Mouse (Mus musculus) CH12.LX (cell line): ENCODE measurements around the gene Actr3. TPM values are rescaled to one million over a fixed set of nuclear protein-coding genes. Genes with fewer than 3 reads are reported as not detected.

ENCODE experiments used
- DNase-seq: peaks from one replicate; pipeline ENCODE4 v3.0.0-alpha.2; 2013; ENCODE audit errors: extremely low read depth
- H3K27ac ChIP-seq: 2 replicates; pipeline ENCODE4 v1.5.1; 2012; ENCODE audit warnings: low read depth, mild to moderate bottlenecking, control low read depth, moderate library complexity; ENCODE audit not compliant: insufficient read depth
- H3K27me3 ChIP-seq: replicated peaks from 2 replicates; pipeline ENCODE3; 2012; ENCODE audit warnings: inconsistent platforms
- H3K36me3 ChIP-seq, 2 experiments: replicated peaks in 1 of 2; 2 replicates each; pipeline versions ENCODE3 to v1.6.1; 2012; ENCODE audit warnings: inconsistent platforms in 1 of 2, low read length in 1 of 2, mild to moderate bottlenecking in 1 of 2, mixed read lengths in 1 of 2, moderate library complexity in 1 of 2; ENCODE audit not compliant: control insufficient read depth in 1 of 2, insufficient read depth in 1 of 2
- H3K4me1 ChIP-seq, 2 experiments: 2 replicates each; pipeline ENCODE4 v1.6.1; 2012; ENCODE audit warnings: inconsistent platforms in 1 of 2, moderate library complexity in 1 of 2; ENCODE audit not compliant: insufficient read depth in 2 of 2, control insufficient read depth in 1 of 2
- H3K4me2 ChIP-seq: 2 replicates; pipeline ENCODE4 v1.6.1; 2012; ENCODE audit warnings: low read depth, mild to moderate bottlenecking, control low read depth; ENCODE audit not compliant: poor library complexity, insufficient read depth, severe bottlenecking
- H3K4me3 ChIP-seq, 3 experiments: fragments of 150-350 bp in 1 of 3; sonication (generic) in 1 of 3; replicated peaks in 1 of 3; 2 replicates each; pipeline versions ENCODE3 to v1.5.1; 2011 to 2012; ENCODE audit warnings: low read depth in 2 of 3, low read length in 2 of 3, mild to moderate bottlenecking in 2 of 3, moderate library complexity in 2 of 3, control low read depth in 1 of 3, improper control_type of control experiment in 1 of 3, inconsistent platforms in 1 of 3, mixed read lengths in 1 of 3; ENCODE audit not compliant: poor library complexity in 1 of 3
- H3K79me2 ChIP-seq: replicated peaks from 2 replicates; pipeline ENCODE4 v1.6.1; 2012; ENCODE audit warnings: mild to moderate bottlenecking, moderate library complexity; ENCODE audit not compliant: control insufficient read depth, poor library complexity, insufficient read depth, severe bottlenecking; ENCODE audit errors: extremely low read depth
- H3K9ac ChIP-seq: 2 replicates; pipeline ENCODE4 v1.6.1; 2012; ENCODE audit warnings: low read depth, mild to moderate bottlenecking, control low read depth, moderate library complexity; ENCODE audit not compliant: insufficient read depth
- H3K9me3 ChIP-seq: replicated peaks from 2 replicates; pipeline ENCODE3; 2012; ENCODE audit warnings: low read length, inconsistent platforms, mixed read lengths
- JUND ChIP-seq: conservative IDR thresholded peaks from 2 replicates; pipeline ENCODE4 v1.6.1; 2011; ENCODE audit warnings: low read depth, low read length, improper control_type of control experiment
- MAX ChIP-seq: IDR thresholded peaks from 2 replicates; pipeline ENCODE4 v1.6.1; 2011; ENCODE audit warnings: low read length, improper control_type of control experiment
- RAD21 ChIP-seq: IDR thresholded peaks from 2 replicates; pipeline ENCODE4 v1.6.1; 2011; ENCODE audit warnings: low read depth, mild to moderate bottlenecking, low read length, improper control_type of control experiment, moderate library complexity
- RCOR1 ChIP-seq: conservative IDR thresholded peaks from 2 replicates; pipeline ENCODE4 v1.6.1; 2012; ENCODE audit warnings: low read depth, mild to moderate bottlenecking, inconsistent platforms, low read length, improper control_type of control experiment
- SMC3 ChIP-seq: IDR thresholded peaks from 2 replicates; pipeline ENCODE4 v1.6.1; 2011; ENCODE audit warnings: low read depth, low read length, improper control_type of control experiment
- ZNF384 ChIP-seq: IDR thresholded peaks from 2 replicates; pipeline ENCODE4 v1.6.1; 2012; ENCODE audit warnings: low read depth, low read length, improper control_type of control experiment, inconsistent platforms
- dilution Hi-C: fragments of 300-500 bp; cut with MboI; formaldehyde crosslinking; loops from 2 replicates; pipeline ENCODE4 v1.14.3; 2020; ENCODE audit warnings: low sequenced_read_pairs; ENCODE audit not compliant: extremely low pct_unique_long_range_greater_than_20kb, extremely low pct_ligation_motif_present
- in situ Hi-C: fragments of 300-500 bp; cut with MboI; formaldehyde crosslinking; loops from 3 replicates; pipeline ENCODE4 v1.14.3; 2019; ENCODE audit warnings: low sequenced_read_pairs, low pct_ligation_motif_present, low pct_unique_long_range_greater_than_20kb, mixed read lengths
- polyA plus RNA-seq: library from polyadenylated mRNA; unstranded; fragments of >175 nt; gene quantifications from 2 replicates; pipeline ENCODE4 v1.2.1, GENCODE M21; 2012; ENCODE audit warnings: low read depth; ENCODE audit not compliant: insufficient read length
- total RNA-seq, 2 experiments: library from RNA; depleted of rRNA; stranded (reverse); fragments of 300-350 nt in 1 of 2; fragments of >200 nt in 1 of 2; gene quantifications; 2 replicates each; pipeline ENCODE4 v1.2.3; 2012 to 2014

Actr3 gene
- total and polyA plus RNA-seq, 3 experiments: 176 to 513 (median 374) TPM

GRCm38 (mm10) chr1:125343105-125343504, 92.4 kb downstream of the Actr3 start:
- no peaks in the 10 kb centered on the region for H3K79me2 ChIP-seq
- H3K9me3 ChIP-seq: no peaks in the 10 kb centered on the region
- in situ Hi-C loops (no loop called here), dilution Hi-C loops (no loop called here)
- DNase-seq: no peak
- H3K9ac ChIP-seq: no peak overlapping the region
- peaks cover 46% of the 10 kb centered on the region for H3K27me3 ChIP-seq
- H3K4me1 ChIP-seq: no peaks in the 10 kb centered on the region
- H3K4me2 ChIP-seq: no peak overlapping the region
- H3K36me3 ChIP-seq: no peaks in the 10 kb centered on the region
- H3K4me3 ChIP-seq: no peak overlapping the region
- TF ChIP-seq ZNF384 (no peak), SMC3 (no peak), RCOR1 (no peak), MAX (no peak), RAD21 (no peak), JUND (no peak)
- H3K27ac ChIP-seq: no peak overlapping the region

Other genes starting within 250 kb of the Actr3 start
- gene Slc35f5, start 124.9 kb upstream of the Actr3 start, total RNA-seq (2012; rRNA removed): 4.7 and 6.0 TPM in 2 replicates
- gene Slc35f5, start 124.9 kb upstream of the Actr3 start, total RNA-seq (2014; rRNA removed): 3.5 and 5.8 TPM in 2 replicates
- gene Slc35f5, start 124.9 kb upstream of the Actr3 start, polyA plus RNA-seq: 3.9 and 4.6 TPM in 2 replicates
- gene Gpr39, start 241.3 kb upstream of the Actr3 start, total RNA-seq (2012; rRNA removed): not detected in 2 replicates
- not detected in 2 replicates for gene Gpr39, start 241.3 kb upstream of the Actr3 start, total RNA-seq (2014; rRNA removed)
- gene Gpr39, start 241.3 kb upstream of the Actr3 start, polyA plus RNA-seq: not detected in 2 replicates